12 mouse cellular contexts compared by ENCODE assay signal in genomic region chr5:30886209-30886608, GRCm38 (mm10). TPM values are rescaled to one million over a fixed set of nuclear protein-coding genes. Genes with fewer than 3 reads are reported as not detected.
DNase-seq lines count a peak whose midpoint lies in the region; ATAC-seq and TF ChIP-seq lines count a peak whose summit lies in the region.
"Had no signal": no experiment of that assay in that cellular context is flagged by ENCODE, and none has a peak within 500 bp of the region (broad histone marks: within the 10 kb centered on the region; RNA-seq: fewer than 3 reads in every experiment).

No protein-coding gene starts in this region.

- no peak overlapping the region; the same call in 1 of the 2 replicates for H3K9ac ChIP-seq in intestine, embryonic 14.5 days (ENCODE audit: low read length)
- no peak overlapping the region for H3K9ac ChIP-seq in intestine, embryonic 15.5 days
- no peak overlapping the region for H3K9ac ChIP-seq in MEL (ENCODE audit: control insufficient read depth, low read depth, low read length, poor library complexity, severe bottlenecking)
- no peak overlapping the region for H3K9ac ChIP-seq in forebrain, embryonic 13.5 days
- H3K9ac ChIP-seq in liver, embryonic 12.5 days, result no peak overlapping the region

- no peaks in the 10 kb centered on the region for H3K27me3 ChIP-seq in intestine, embryonic 14.5 days (replicated peaks; ENCODE audit: control insufficient read depth, insufficient read depth, low read length)
- no peaks in the 10 kb centered on the region for H3K27me3 ChIP-seq in intestine, embryonic 15.5 days (replicated peaks)
- no peaks in the 10 kb centered on the region for H3K27me3 ChIP-seq in MEL (ENCODE audit: control insufficient read depth in 1 of 2, insufficient read depth in 2 of 2, low read length in 2 of 2)
- H3K27me3 ChIP-seq in forebrain, embryonic 13.5 days, result no peaks in the 10 kb centered on the region
- no peaks in the 10 kb centered on the region for H3K27me3 ChIP-seq in liver, embryonic 12.5 days (replicated peaks)

- no peak for TF ChIP-seq CTCF in MEL (IDR thresholded peaks at IDR 0.05 in 2 of 3, conservative IDR thresholded peaks at IDR 0.05 in 1 of 3; ENCODE audit: control insufficient read depth in 1 of 3, insufficient read depth in 1 of 3, low read depth in 2 of 3, low read length in 3 of 3, poor library complexity in 1 of 3, severe bottlenecking in 1 of 3)

- TF ChIP-seq RAD21 in MEL (IDR thresholded peaks at IDR 0.05; ENCODE audit: low read depth, low read length), result no peak

- no peak for DNase-seq in intestine, embryonic 14.5 days (ENCODE audit: low spot score)
- no peak for DNase-seq in MEL (ENCODE audit: low read depth, low spot score)
- DNase-seq in adrenal gland, postnatal 4 days (ENCODE audit: low spot score in 2 of 2), result no peak
- DNase-seq in cerebellum, postnatal 25 days, result no peak
- DNase-seq in layer of hippocampus, adult 8-10 months (ENCODE audit: low spot score in 2 of 2), result no peak
- DNase-seq: adrenal gland, adult 2 months; cerebellum, adult 8-10 months; spleen, adult 18-20 months had no signal

- no peak for TF ChIP-seq EP300 in MEL (IDR thresholded peaks at IDR 0.05; ENCODE audit: low read depth in 1 of 2, low read length in 2 of 2)

- 55% methylated on average over 4 of the region's 4 CpGs for WGBS in intestine, embryonic 14.5 days
- WGBS in intestine, embryonic 15.5 days, result 44% methylated on average over 4 of the region's 4 CpGs
- 34% methylated on average over 4 of the region's 4 CpGs for WGBS in forebrain, embryonic 13.5 days
- WGBS in liver, embryonic 12.5 days (ENCODE audit: insufficient replicate concordance), result 60% methylated on average over 4 of the region's 4 CpGs

- peaks cover 12% of the 10 kb centered on the region for H3K4me1 ChIP-seq in intestine, embryonic 14.5 days (replicated peaks; ENCODE audit: control insufficient read depth, insufficient read depth, low read length)
- peaks cover 14% of the 10 kb centered on the region for H3K4me1 ChIP-seq in intestine, embryonic 15.5 days (replicated peaks)
- peaks cover 0 to 10% of the 10 kb centered on the region in 2 experiments; a peak in 2 of 4 replicates for H3K4me1 ChIP-seq in MEL (ENCODE audit: control insufficient read depth in 1 of 2, insufficient read depth in 2 of 2, low read length in 2 of 2)
- H3K4me1 ChIP-seq in forebrain, embryonic 13.5 days, result peaks cover 23% of the 10 kb centered on the region
- peaks cover 35% of the 10 kb centered on the region for H3K4me1 ChIP-seq in liver, embryonic 12.5 days

- peaks cover 7% of the 10 kb centered on the region for H3K36me3 ChIP-seq in intestine, embryonic 14.5 days (ENCODE audit: control insufficient read depth, insufficient read depth, low read length)
- H3K36me3 ChIP-seq in intestine, embryonic 15.5 days, result no peaks in the 10 kb centered on the region; the same call in 1 of the 2 replicates
- H3K36me3 ChIP-seq in MEL (ENCODE audit: control insufficient read depth in 1 of 2, insufficient read depth in 2 of 2, low read length in 2 of 2), result peaks cover 0 to 12% of the 10 kb centered on the region in 2 experiments; a peak in 1 of 4 replicates
- H3K36me3 ChIP-seq in forebrain, embryonic 13.5 days (ENCODE audit: poor library complexity, severe bottlenecking), result peaks cover 8% of the 10 kb centered on the region
- H3K36me3 ChIP-seq in liver, embryonic 12.5 days, result peaks cover 5% of the 10 kb centered on the region

- ATAC-seq in intestine, embryonic 14.5 days (replicated peaks; ENCODE audit: low FRiP score, low TSS enrichment, low read depth), result no peak
- ATAC-seq in intestine, embryonic 15.5 days, result no peak
- ATAC-seq in forebrain, embryonic 13.5 days, result no peak
- no peak for ATAC-seq in liver, embryonic 12.5 days
- ATAC-seq: inflammation-experienced regulatory T-cells, adult 6 months had no signal

- peaks cover 5% of the 10 kb centered on the region; the same call in 1 of the 2 replicates for H3K79me2 ChIP-seq in MEL (ENCODE audit: control insufficient read depth, insufficient read depth, low read length, poor library complexity)

- TF ChIP-seq POLR2A in MEL (IDR thresholded peaks at IDR 0.05; ENCODE audit: control insufficient read depth in 1 of 2, insufficient read depth in 1 of 2, low read depth in 1 of 2, low read length in 2 of 2, poor library complexity in 1 of 2), result no peak

- H3K9me3 ChIP-seq in intestine, embryonic 14.5 days (ENCODE audit: control insufficient read depth, low read length), result no peaks in the 10 kb centered on the region
- no peaks in the 10 kb centered on the region for H3K9me3 ChIP-seq in intestine, embryonic 15.5 days
- H3K9me3 ChIP-seq in MEL (replicated peaks; ENCODE audit: insufficient read depth, low read length), result no peaks in the 10 kb centered on the region
- H3K9me3 ChIP-seq in forebrain, embryonic 13.5 days (replicated peaks), result no peaks in the 10 kb centered on the region
- H3K9me3 ChIP-seq in liver, embryonic 12.5 days (replicated peaks), result no peaks in the 10 kb centered on the region

- peak overlapping the region; percentile 91; the same call in 1 of the 2 replicates for H3K27ac ChIP-seq in intestine, embryonic 14.5 days (ENCODE audit: low read depth)
- no peak overlapping the region for H3K27ac ChIP-seq in intestine, embryonic 15.5 days
- no peak overlapping the region for H3K27ac ChIP-seq in MEL (ENCODE audit: control insufficient read depth, low read depth, low read length)
- H3K27ac ChIP-seq in forebrain, embryonic 13.5 days, result no peak overlapping the region
- H3K27ac ChIP-seq in liver, embryonic 12.5 days, result no peak overlapping the region

- 0 out of 2 replicates have a peak overlapping the region, but pooled peaks have one; percentile 90 for H3K4me3 ChIP-seq in intestine, embryonic 14.5 days (ENCODE audit: low read depth, low read length)
- H3K4me3 ChIP-seq in intestine, embryonic 15.5 days (replicated peaks), result no peak overlapping the region
- peak overlapping the region in 1 of 2 experiments; percentile 50; a peak in 2 of 4 replicates for H3K4me3 ChIP-seq in MEL (ENCODE audit: control insufficient read depth in 1 of 2, insufficient read depth in 1 of 2, low read depth in 2 of 2, low read length in 2 of 2)
- H3K4me3 ChIP-seq in forebrain, embryonic 13.5 days, result 0 out of 2 replicates have a peak overlapping the region, but pooled peaks have one; percentile 83
- no peak overlapping the region for H3K4me3 ChIP-seq in liver, embryonic 12.5 days

- peak overlapping the region; percentile 53 for H3K4me2 ChIP-seq in intestine, embryonic 14.5 days (ENCODE audit: low read length)
- H3K4me2 ChIP-seq in intestine, embryonic 15.5 days (replicated peaks), result no peak overlapping the region
- H3K4me2 ChIP-seq in forebrain, embryonic 13.5 days, result peak overlapping the region; percentile 76
- H3K4me2 ChIP-seq in liver, embryonic 12.5 days, result peak overlapping the region; percentile 96; the same call in 1 of the 2 replicates

RNA-seq across cellular contexts. Expression of gene Agbl5, which starts 2.3 kb away (rescaled TPM):
- polyA plus RNA-seq in intestine, embryonic 14.5 days (2014; fragmentation: Nextera tagmentation; extraction: Ambion mirVana), result 25.4 and 26.4 TPM in 2 replicates
- polyA plus RNA-seq in intestine, embryonic 15.5 days (2015; fragmentation: Nextera tagmentation; extraction: Ambion mirVana), result 13.9 and 16.4 TPM in 2 replicates
- total RNA-seq in MEL (2012; rRNA removed), result 10.6 and 12.8 TPM in 2 replicates
- 10 to 100 TPM in 1 of 2 experiments, not detected in 1; 45.0 TPM for polyA plus RNA-seq in MEL (2012; ENCODE audit: insufficient read depth in 1 of 2, insufficient read length in 2 of 2, low read depth in 1 of 2, low replicate concordance in 2 of 2, missing spikeins in 1 of 2)
- 22.7 and 25.3 TPM in 2 replicates for polyA plus RNA-seq in forebrain, embryonic 13.5 days (2015; fragmentation: Nextera tagmentation; extraction: Ambion mirVana)
- 7.0 and 7.2 TPM in 2 replicates for polyA plus RNA-seq in liver, embryonic 12.5 days (2016; fragmentation: Nextera tagmentation; extraction: Ambion mirVana)
- 10 to 100 TPM; 26.8 to 30.6 TPM for total RNA-seq in adrenal gland, postnatal 4 days (2021)
- total RNA-seq in layer of hippocampus, adult 8-10 months (2022), result 10 to 100 TPM; 14.4 to 19.3 (median 16.2) TPM

RNA-seq across cellular contexts. Expression of gene Tmem214, which starts 18.4 kb away (rescaled TPM):
- polyA plus RNA-seq in intestine, embryonic 14.5 days (2014; fragmentation: Nextera tagmentation; extraction: Ambion mirVana), result 59.9 and 60.7 TPM in 2 replicates
- 72.3 and 76.3 TPM in 2 replicates for polyA plus RNA-seq in intestine, embryonic 15.5 days (2015; fragmentation: Nextera tagmentation; extraction: Ambion mirVana)
- 41.3 and 50.5 TPM in 2 replicates for total RNA-seq in MEL (2012; rRNA removed)
- polyA plus RNA-seq in MEL (2012; ENCODE audit: insufficient read depth in 1 of 2, insufficient read length in 2 of 2, low read depth in 1 of 2, low replicate concordance in 2 of 2, missing spikeins in 1 of 2), result 100 to 1,000 TPM; 101 to 170 TPM
- polyA plus RNA-seq in forebrain, embryonic 13.5 days (2015; fragmentation: Nextera tagmentation; extraction: Ambion mirVana), result 44.0 and 46.8 TPM in 2 replicates
- polyA plus RNA-seq in liver, embryonic 12.5 days (2016; fragmentation: Nextera tagmentation; extraction: Ambion mirVana), result 55.5 and 56.2 TPM in 2 replicates
- total RNA-seq in adrenal gland, postnatal 4 days (2021), result 10 to 100 TPM; 61.2 to 63.4 TPM
- 10 to 100 TPM; 54.0 to 81.0 (median 67.7) TPM for total RNA-seq in layer of hippocampus, adult 8-10 months (2022)

RNA-seq across cellular contexts. Expression of gene Ost4, which starts 21.4 kb away (rescaled TPM):
- polyA plus RNA-seq in intestine, embryonic 14.5 days (2014; fragmentation: Nextera tagmentation; extraction: Ambion mirVana), result 482 and 490 TPM in 2 replicates
- polyA plus RNA-seq in intestine, embryonic 15.5 days (2015; fragmentation: Nextera tagmentation; extraction: Ambion mirVana), result 449 and 476 TPM in 2 replicates
- total RNA-seq in MEL (2012; rRNA removed), result 296 and 321 TPM in 2 replicates
- 100 to 1,000 TPM; 220 to 478 TPM for polyA plus RNA-seq in MEL (2012; ENCODE audit: insufficient read depth in 1 of 2, insufficient read length in 2 of 2, low read depth in 1 of 2, low replicate concordance in 2 of 2, missing spikeins in 1 of 2)
- polyA plus RNA-seq in forebrain, embryonic 13.5 days (2015; fragmentation: Nextera tagmentation; extraction: Ambion mirVana), result 325 and 333 TPM in 2 replicates
- polyA plus RNA-seq in liver, embryonic 12.5 days (2016; fragmentation: Nextera tagmentation; extraction: Ambion mirVana), result 374 and 383 TPM in 2 replicates
- total RNA-seq in adrenal gland, postnatal 4 days (2021), result 100 to 1,000 TPM; 196 to 201 TPM
- 100 to 1,000 TPM in 1 of 4 experiments, 10 to 100 TPM in 3; 78.4 to 104 (median 90.6) TPM for total RNA-seq in layer of hippocampus, adult 8-10 months (2022)

RNA-seq across cellular contexts. Expression of gene Emilin1, which starts 27.0 kb away (rescaled TPM):
- 187 and 209 TPM in 2 replicates for polyA plus RNA-seq in intestine, embryonic 14.5 days (2014; fragmentation: Nextera tagmentation; extraction: Ambion mirVana)
- 183 and 190 TPM in 2 replicates for polyA plus RNA-seq in intestine, embryonic 15.5 days (2015; fragmentation: Nextera tagmentation; extraction: Ambion mirVana)
- 1.3 and 1.5 TPM in 2 replicates for total RNA-seq in MEL (2012; rRNA removed)
- polyA plus RNA-seq in MEL (2012; ENCODE audit: insufficient read depth in 1 of 2, insufficient read length in 2 of 2, low read depth in 1 of 2, low replicate concordance in 2 of 2, missing spikeins in 1 of 2), result 1 to 10 TPM in 1 of 2 experiments, not detected in 1; 2.0 TPM
- polyA plus RNA-seq in forebrain, embryonic 13.5 days (2015; fragmentation: Nextera tagmentation; extraction: Ambion mirVana), result 10.3 and 15.7 TPM in 2 replicates
- 70.0 and 73.6 TPM in 2 replicates for polyA plus RNA-seq in liver, embryonic 12.5 days (2016; fragmentation: Nextera tagmentation; extraction: Ambion mirVana)
- total RNA-seq in adrenal gland, postnatal 4 days (2021), result 100 to 1,000 TPM; 100 to 114 TPM
- total RNA-seq in layer of hippocampus, adult 8-10 months (2022), result 1 to 10 TPM; 2.1 to 3.1 (median 2.6) TPM

RNA-seq across cellular contexts. Expression of gene Khk, which starts 35.0 kb away (rescaled TPM):
- polyA plus RNA-seq in intestine, embryonic 14.5 days (2014; fragmentation: Nextera tagmentation; extraction: Ambion mirVana), result 21.6 and 21.9 TPM in 2 replicates
- 23.3 and 26.9 TPM in 2 replicates for polyA plus RNA-seq in intestine, embryonic 15.5 days (2015; fragmentation: Nextera tagmentation; extraction: Ambion mirVana)
- total RNA-seq in MEL (2012; rRNA removed), result 268 and 308 TPM in 2 replicates
- polyA plus RNA-seq in MEL (2012; ENCODE audit: insufficient read depth in 1 of 2, insufficient read length in 2 of 2, low read depth in 1 of 2, low replicate concordance in 2 of 2, missing spikeins in 1 of 2), result 100 to 1,000 TPM in 1 of 2 experiments, not detected in 1; 461 TPM
- 3.3 and 7.6 TPM in 2 replicates for polyA plus RNA-seq in forebrain, embryonic 13.5 days (2015; fragmentation: Nextera tagmentation; extraction: Ambion mirVana)
- polyA plus RNA-seq in liver, embryonic 12.5 days (2016; fragmentation: Nextera tagmentation; extraction: Ambion mirVana), result 33.6 and 36.3 TPM in 2 replicates
- total RNA-seq in adrenal gland, postnatal 4 days (2021), result 10 to 100 TPM; 57.2 to 64.8 TPM
- total RNA-seq in layer of hippocampus, adult 8-10 months (2022), result 10 to 100 TPM; 13.2 to 23.8 (median 16.8) TPM

Comparison
In these comparisons a context has a peak if more than half of its experiments do, and no peak if none do; other contexts are left out.
1. H3K4me3 ChIP-seq: peak in intestine, embryonic 14.5 days (single experiment) and forebrain, embryonic 13.5 days (single experiment); none in intestine, embryonic 15.5 days (single experiment) and liver, embryonic 12.5 days (single experiment).